Mouse (Mus musculus): ENCODE measurements at regions not wholly inside any gene's neighbourhood (a gene's known extent, or its start where the extent isn't known, plus 50 kb on each side); places are given as distances from the start of the nearest gene placed in this dataset.
"Not testable (repeated sequence)": the region's sequence is repeated elsewhere in the genome, so short reads cannot be mapped to it uniquely, and the experiment has no call there.

- DNase-seq (ENCODE audit: low spot score in 2 of 2): no peak
Measured at GRCm38 (mm10) chr4:23787417-23788204, 708.6 kb upstream of the Mms22l start.

DNA sequence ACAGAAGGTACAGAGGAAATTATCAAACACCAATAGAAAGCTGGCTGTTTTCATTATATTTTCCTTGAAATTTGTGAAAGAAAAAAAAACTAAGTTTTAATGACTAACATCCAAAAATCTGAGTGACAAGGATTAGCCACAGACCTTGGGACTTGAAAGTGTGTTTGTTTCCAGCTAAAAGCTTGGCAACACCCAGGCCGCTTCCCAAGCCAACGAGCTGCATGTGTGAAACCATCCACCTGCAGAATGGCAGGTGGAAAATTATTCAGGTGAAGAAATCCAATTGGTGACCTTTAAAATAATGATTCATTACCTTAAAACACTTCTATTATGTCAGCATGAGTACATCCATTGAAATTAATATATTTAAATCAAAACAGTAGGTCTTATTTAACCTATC lies 672.7 kb upstream of the Mms22l start:
- DNase-seq (ENCODE audit: low spot score in 2 of 2): no peak

DNA sequence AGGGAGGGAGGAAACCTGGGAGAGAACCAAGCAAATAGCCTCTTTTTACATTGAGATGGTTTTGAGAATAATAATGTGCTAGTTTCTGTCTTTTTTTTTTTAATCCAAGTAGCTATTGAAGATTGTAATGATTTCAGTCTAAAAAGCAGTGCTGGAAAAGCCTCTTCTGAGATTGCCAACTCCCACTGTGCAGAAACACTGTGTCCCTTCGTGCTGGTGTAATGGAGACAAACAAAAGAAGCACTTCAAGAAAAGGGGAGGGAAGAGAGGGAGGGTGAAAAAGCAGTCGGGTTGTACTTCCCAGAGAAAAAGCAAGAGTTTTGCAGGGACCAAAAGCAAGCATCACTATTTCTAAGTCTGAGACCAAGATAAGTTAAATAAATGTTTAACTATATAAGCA lies 669.4 kb upstream of the Mms22l start:
- no peak for DNase-seq (ENCODE audit: low spot score in 2 of 2)

- no peak for DNase-seq (ENCODE audit: low spot score in 2 of 2)
Measured at GRCm38 (mm10) chr4:23832385-23833164, 663.7 kb upstream of the Mms22l start.

GRCm38 (mm10) chr4:23843609-23844287 lies 652.5 kb upstream of the Mms22l start:
- DNase-seq (ENCODE audit: low spot score in 2 of 2): no peak

GRCm38 (mm10) chr4:23844288-23844971 lies 651.8 kb upstream of the Mms22l start:
- DNase-seq (ENCODE audit: low spot score in 2 of 2): no peak

DNA sequence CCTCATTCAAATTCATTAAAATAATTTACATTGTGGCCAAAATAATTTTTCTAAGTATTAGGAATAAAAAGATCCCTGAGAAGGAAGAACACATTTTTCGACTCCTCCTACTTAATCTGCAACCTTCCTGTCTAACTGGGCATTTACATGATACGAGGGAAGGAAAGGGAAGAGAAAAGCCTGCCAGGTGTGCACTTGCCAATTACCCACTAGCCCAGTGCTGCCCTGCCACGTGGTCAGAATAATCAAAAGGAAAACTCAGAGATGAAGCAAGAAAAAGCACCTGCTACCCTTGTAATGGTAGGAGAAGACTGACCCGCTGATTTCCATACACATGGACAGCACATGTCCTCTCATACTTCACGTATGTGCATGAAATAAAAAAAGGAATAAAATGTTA lies 651.0 kb upstream of the Mms22l start:
- no peak for DNase-seq (ENCODE audit: low spot score in 2 of 2)

DNA sequence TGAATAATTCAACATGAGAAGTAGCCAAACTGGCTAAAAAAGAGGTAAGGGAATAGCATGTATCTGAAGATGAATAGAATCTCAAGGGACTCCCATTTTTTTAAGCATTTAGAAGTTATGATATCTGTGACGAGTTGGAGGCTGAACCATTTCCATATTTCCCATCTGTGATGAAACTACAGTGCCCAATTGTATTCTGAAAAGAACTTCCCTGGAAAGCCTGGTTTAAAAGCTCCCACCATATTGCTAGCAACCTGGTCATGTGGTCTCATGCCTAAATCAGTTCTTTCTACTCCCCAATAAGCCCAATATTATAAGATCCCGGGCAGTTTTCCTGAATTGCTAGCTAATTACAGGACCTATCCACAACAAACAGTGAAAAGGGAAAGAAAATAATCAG lies 645.6 kb upstream of the Mms22l start:
- no peak for DNase-seq (ENCODE audit: low spot score in 2 of 2)

DNA sequence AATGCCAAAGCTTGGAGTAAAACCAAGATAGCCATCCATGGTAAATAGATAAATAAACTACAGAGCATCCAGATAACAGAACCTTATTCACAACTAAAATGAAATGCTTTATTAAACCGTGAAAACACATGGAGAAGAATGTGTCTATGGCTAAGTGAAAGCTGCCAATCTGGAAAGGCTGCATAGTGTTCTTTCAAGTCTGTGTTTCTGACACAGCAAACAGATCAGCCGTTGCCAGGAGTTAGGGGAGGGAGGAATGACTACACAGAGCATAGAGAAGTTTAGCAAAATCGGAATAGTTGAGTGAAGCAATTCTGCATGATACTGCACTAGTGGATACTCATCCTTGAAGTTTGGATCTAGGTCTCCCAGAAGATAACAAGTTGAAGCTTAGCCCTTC lies 633.8 kb upstream of the Mms22l start:
- DNase-seq (ENCODE audit: low spot score in 2 of 2): no peak

DNA sequence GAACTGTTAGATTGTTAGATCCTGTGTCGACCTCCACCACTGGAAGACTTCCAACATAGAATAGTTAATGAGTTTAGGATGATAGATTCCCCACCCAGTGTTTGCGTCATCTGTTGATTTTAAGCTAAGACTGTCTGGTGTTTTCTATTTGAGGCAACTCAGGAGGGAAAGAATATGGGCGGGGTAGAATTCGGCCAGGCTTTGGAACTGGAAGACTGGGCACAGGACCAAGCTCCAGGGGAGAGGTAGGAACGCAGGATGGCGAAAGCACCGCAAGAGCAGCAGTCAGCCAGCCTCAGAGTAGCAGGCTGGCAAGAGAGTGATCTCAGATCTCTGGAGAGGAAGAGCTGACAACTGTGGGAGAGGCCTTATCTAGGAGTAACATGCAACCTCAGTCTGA lies 616.2 kb upstream of the Mms22l start:
- no peak for DNase-seq (ENCODE audit: low spot score in 2 of 2)

GRCm38 (mm10) chr4:23913396-23913795 lies 582.9 kb upstream of the Mms22l start:
- DNase-seq (ENCODE audit: low spot score in 2 of 2): no peak

DNA sequence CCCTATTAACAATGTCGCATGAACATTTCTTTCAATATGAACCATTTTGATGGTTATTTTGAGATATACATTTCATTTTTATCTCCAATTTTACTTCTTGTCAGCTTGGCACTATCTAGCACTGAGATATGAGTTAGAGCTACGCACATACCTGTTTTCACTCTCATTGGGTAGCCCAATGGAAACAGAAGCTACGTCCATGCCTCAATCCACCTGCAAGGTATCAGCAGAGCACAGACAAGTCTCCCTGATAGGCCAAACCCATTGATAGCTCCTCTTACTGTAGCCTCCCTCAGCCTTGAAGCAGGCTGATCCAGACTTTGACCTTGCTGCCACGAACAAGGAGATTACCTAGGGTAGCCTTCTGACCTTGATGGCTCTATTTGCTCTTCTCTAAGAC lies 582.4 kb upstream of the Mms22l start:
- DNase-seq (ENCODE audit: low spot score in 2 of 2): no peak

- no peak for DNase-seq (ENCODE audit: low spot score in 2 of 2)
Measured at GRCm38 (mm10) chr4:23914423-23914822, 581.8 kb upstream of the Mms22l start.

DNA sequence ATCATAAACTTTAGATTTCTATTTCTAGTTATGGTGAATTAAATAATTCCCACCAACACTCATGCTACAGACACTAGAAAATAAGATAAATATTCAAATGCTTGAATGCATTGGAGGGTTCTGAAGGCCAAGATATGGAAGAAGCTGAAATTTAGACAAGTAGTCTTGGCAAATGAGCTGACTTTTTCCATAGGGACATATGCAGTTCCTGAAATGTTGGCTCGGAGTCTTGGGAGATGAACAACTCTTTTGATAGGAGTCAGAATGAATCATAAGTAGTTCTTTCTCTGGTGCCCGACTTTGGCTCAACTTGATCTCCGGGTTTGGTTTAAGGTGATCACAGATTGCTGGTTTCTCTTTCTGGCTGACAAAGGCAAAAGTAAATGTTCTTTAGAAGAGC lies 574.7 kb upstream of the Mms22l start:
- no peak for DNase-seq (ENCODE audit: low spot score in 2 of 2)

DNA sequence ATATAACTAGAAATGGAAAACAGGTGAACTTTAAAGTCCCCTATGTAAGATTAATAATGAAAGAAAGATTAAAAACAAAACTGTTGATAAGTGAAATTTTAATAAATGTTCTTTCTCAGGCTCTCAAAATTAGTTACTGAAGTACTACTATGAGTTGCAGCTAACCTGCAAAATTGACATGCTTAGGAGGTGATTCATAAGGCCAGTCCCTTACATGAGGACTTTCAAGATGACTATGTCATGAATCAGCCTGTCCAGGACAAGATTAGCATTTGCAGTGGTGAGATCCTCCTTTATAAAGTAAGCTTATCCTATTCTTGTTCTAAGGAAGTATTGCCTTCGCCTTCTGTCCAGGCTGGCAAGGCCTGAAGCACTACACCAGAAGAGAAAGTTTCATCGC lies 542.1 kb upstream of the Mms22l start:
- no peak for DNase-seq (ENCODE audit: low spot score in 2 of 2)

DNA sequence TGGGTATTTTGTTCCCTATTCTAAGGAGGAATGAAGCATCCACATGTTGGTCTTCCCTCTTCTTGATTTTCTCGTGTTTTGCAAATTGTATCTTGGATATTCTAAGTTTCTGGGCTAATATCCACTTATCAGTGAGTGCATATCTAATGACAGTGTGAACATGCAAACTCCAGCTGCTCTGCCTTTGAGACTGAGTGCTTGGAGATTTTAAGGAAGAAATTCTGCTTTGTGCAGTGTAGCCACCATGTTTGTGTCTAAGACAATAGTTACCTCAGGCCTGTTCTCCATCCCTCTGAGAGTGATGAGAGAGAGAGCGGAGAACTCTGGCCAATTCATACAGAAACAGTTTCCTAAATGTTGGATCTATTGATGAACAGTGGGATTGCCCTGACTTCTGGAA lies 514.1 kb upstream of the Mms22l start:
- DNase-seq (ENCODE audit: low spot score in 2 of 2): not testable (repeated sequence)

DNA sequence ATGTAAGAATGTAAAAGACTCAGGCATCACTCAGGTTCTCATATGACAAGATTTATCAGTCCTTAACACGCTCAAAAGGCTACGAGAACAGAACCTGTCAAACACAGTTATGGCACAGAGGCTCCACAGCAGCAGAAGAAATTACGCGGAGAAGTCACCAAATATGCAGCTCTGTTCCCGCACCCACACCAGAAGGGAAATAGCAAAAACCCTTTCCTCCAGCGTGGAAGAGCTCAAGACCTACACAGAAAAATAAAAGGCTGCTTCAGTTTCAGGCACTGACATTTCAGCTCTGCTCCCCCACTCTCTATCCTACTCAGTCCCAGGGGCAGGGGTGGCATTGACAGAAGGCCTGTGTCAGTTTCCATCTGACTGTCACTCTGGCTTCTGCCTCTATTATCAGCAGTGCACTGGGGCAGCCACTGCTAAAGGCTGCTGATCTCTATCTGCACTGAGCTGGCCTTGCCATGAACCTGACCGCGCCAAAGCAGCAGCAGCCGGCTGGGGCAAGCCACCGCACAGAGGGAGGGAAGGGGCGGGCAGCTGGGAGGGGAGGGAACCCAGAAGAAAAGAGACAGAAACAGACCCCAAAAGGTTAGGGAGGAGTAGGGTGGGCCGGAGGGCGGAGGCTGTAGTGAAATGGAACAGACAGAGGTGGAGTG lies 513.3 kb upstream of the Mms22l start:
- no peak for DNase-seq (ENCODE audit: low spot score in 2 of 2)

DNA sequence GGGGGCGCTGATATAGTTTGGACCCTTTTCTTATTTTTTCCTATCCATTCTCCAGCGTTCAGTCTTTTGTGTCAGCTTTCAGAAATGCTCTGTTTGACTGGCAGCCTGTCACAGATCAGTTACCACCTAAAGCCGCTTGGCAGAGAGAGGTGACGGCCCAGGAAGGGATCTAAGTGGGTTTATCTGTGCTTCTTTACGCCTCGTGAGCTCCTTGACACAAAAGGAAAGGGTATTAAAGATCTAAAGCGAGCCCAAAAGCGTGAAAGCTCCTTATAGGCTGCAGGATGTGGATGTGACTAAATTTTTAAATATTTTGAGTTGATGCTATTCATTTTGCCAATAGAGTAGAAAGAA lies 512.8 kb upstream of the Mms22l start:
- DNase-seq (ENCODE audit: low spot score in 2 of 2): no peak

DNA sequence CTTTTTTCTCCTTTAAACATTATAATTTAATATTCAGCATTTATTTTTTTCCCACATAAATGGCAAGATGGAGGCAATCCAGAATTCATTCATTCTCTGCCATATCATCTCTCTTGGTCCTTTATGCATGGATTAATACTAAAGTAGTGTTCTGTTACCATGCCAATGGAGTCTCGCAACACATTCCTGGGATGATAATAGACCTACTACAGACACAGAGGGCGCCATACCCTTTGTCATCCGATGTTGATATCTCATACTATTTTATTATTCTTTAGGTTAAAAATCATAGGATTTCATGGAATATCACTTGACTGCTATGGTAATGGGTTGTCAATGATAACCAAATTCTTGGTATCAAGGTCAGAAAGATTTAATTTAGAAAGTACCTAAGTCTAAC lies 512.2 kb upstream of the Mms22l start:
- no peak for DNase-seq (ENCODE audit: low spot score in 2 of 2)

DNA sequence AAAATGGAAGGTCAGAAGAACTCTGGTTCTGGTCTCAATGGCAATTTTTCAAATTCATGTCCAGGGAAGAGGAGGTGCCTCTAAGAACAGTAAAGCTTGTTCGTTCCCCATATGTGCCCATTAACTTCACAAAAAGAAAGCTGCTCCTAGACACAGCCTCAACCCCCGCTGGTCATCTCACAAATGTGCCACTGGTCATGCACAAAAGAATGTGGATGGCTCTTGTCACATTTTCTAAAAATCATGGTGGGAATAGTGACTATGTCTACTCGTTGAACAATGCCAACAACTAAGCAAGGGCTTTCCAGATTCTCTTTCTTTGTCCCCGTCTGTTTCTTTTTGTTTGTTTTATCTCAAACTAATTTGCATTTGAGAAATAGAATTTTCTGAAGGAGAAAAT lies 510.3 kb upstream of the Mms22l start:
- DNase-seq (ENCODE audit: low spot score in 2 of 2): no peak

DNA sequence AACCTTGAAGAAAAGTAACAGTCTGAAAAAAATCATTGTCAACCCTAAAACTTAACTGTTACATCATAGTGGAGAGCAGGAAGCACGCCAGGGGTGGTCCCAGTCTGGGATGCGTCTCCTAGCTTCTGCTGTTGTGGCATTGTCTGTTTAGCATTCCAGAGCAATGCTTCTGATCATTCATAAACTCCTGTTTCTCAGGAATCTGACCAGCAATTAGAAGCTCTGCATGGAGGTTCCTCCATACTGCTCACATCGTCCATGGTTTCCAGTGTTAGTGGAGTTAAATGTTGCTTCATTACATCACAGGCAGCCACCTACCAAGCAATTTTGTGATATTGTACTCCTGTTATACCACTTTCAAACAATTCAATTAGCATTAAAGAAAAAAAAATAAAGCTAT lies 502.4 kb upstream of the Mms22l start:
- no peak for DNase-seq (ENCODE audit: low spot score in 2 of 2)
